Mouse (Mus musculus) liver, postnatal 0 days (tissue): ENCODE measurements around the gene Cd164l2. TPM values are rescaled to one million over a fixed set of nuclear protein-coding genes. Genes with fewer than 3 reads are reported as not detected.
A peak's percentile ranks its signal among the peaks of the same experiment; 100 is the strongest.

Experiments
- ATAC-seq: fragments of 200-750 bp; cut with Nextera tagmentation; 2 replicates; pipeline ENCODE4 v1.8.0; 2017; ENCODE audit warnings: mild to moderate bottlenecking, moderate library complexity
- DNase-seq: peaks from one replicate; pipeline ENCODE4 v3.0.0-alpha.2; 2016
- H3K27ac ChIP-seq: fragments of 300-500 bp; sonication (generic); 2 replicates; pipeline ENCODE4 v1.5.1; 2014; ENCODE audit warnings: antibody characterized with exemption, moderate library complexity, mild to moderate bottlenecking, low read depth
- H3K27me3 ChIP-seq: fragments of 300-500 bp; sonication (generic); 2 replicates; pipeline ENCODE4 v1.6.1; 2014; ENCODE audit warnings: low read length, control low read depth, mixed read lengths; ENCODE audit not compliant: insufficient read depth
- H3K36me3 ChIP-seq: fragments of 300-500 bp; sonication (generic); replicated peaks from 2 replicates; pipeline ENCODE4 v1.6.1; 2014; ENCODE audit warnings: mild to moderate bottlenecking, control low read depth, low read length, moderate library complexity, mixed read lengths; ENCODE audit not compliant: insufficient read depth
- H3K4me1 ChIP-seq: fragments of 300-500 bp; sonication (generic); 2 replicates; pipeline ENCODE4 v1.6.1; 2014; ENCODE audit warnings: antibody characterized with exemption, mild to moderate bottlenecking, control low read depth; ENCODE audit not compliant: insufficient read depth
- H3K4me2 ChIP-seq: fragments of 300-500 bp; sonication (generic); 2 replicates; pipeline ENCODE4 v1.6.1; 2014; ENCODE audit warnings: low read depth, mild to moderate bottlenecking, low read length, moderate library complexity, mixed read lengths
- H3K4me3 ChIP-seq: fragments of 300-500 bp; sonication (generic); 2 replicates; pipeline ENCODE4 v1.5.1; 2014; ENCODE audit warnings: low read depth, low read length
- H3K9ac ChIP-seq: fragments of 300-500 bp; sonication (generic); replicated peaks from 2 replicates; pipeline ENCODE4 v1.6.1; 2014; ENCODE audit warnings: mild to moderate bottlenecking, moderate library complexity
- H3K9me3 ChIP-seq: fragments of 300-500 bp; sonication (generic); 2 replicates; pipeline ENCODE4 v1.6.1; 2016; ENCODE audit warnings: mild to moderate bottlenecking, control low read depth, low read length, mixed read lengths
- CTCF ChIP-seq: sonication (generic); IDR thresholded peaks from 2 replicates; pipeline ENCODE4 v1.5.1; 2016; ENCODE audit warnings: antibody characterized with exemption, low read depth
- EP300 ChIP-seq: IDR thresholded peaks from 2 replicates; pipeline ENCODE4 v1.6.1; 2016; ENCODE audit warnings: antibody characterized with exemption, low read depth, mild to moderate bottlenecking
- WGBS: fragments of 180-500 bp; shearing (Covaris S2); extraction: QIAGEN DNeasy Blood & Tissue Kit; methylation state at CpG from one replicate; pipeline ENCODE4 v1.1.7; 2014; ENCODE audit not compliant: insufficient replicate concordance; 5-methylcytosine and 5-hydroxymethylcytosine counted together
- polyA plus RNA-seq: library from polyadenylated mRNA; unstranded; fragments of >200 nt; fragmentation: Nextera tagmentation; extraction: Ambion mirVana; gene quantifications from 2 replicates; pipeline ENCODE4 v1.2.1, GENCODE M21; 2015

Cd164l2 gene
- polyA plus RNA-seq, 1 experiment from 2014 or later: 0.39 TPM

DNA sequence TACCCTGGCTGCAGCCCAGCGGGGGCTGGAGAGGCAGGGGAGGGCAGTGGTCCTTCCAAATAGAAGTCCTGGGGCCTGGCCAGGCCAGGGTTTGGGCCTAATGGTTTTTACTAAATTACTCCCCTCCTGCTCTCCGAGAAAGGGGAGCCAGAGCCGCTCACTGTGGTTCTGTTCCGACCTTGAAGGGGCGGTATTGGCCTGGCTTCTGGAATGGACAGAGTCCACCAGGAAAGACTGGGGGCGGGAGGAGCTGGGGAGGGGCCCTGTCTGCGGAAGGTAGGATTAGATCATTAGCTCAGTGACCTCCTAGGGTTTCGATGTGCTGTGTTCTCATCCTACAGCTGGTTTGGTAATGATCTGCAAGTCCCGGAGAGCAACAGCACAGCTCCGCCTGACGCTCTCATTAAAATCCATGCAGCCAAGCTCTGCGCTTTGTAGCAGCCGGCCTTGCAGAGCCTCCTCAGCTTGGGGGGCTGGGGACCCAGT, 14.1 kb upstream of the Cd164l2 start:
- Histone ChIP-seq H3K27me3 (no peaks in the 10 kb centered on the region), H3K36me3 (peaks cover 37% of the 10 kb centered on the region), H3K4me1 (peaks cover 27% of the 10 kb centered on the region), H3K9ac (0 out of 2 replicates have a peak overlapping the region, but pooled peaks have one; percentile 0), H3K4me3 (no peak overlapping the region), H3K9me3 (no peaks in the 10 kb centered on the region), H3K4me2 (no peak overlapping the region), H3K27ac (peak overlapping the region; percentile 60)
- ATAC-seq (peak; percentile 76), DNase-seq (peak; percentile 53)
- 65% methylated on average over 13 of the region's 13 CpGs for WGBS
- no peak for TF ChIP-seq EP300
- TF ChIP-seq CTCF: no peak

DNA sequence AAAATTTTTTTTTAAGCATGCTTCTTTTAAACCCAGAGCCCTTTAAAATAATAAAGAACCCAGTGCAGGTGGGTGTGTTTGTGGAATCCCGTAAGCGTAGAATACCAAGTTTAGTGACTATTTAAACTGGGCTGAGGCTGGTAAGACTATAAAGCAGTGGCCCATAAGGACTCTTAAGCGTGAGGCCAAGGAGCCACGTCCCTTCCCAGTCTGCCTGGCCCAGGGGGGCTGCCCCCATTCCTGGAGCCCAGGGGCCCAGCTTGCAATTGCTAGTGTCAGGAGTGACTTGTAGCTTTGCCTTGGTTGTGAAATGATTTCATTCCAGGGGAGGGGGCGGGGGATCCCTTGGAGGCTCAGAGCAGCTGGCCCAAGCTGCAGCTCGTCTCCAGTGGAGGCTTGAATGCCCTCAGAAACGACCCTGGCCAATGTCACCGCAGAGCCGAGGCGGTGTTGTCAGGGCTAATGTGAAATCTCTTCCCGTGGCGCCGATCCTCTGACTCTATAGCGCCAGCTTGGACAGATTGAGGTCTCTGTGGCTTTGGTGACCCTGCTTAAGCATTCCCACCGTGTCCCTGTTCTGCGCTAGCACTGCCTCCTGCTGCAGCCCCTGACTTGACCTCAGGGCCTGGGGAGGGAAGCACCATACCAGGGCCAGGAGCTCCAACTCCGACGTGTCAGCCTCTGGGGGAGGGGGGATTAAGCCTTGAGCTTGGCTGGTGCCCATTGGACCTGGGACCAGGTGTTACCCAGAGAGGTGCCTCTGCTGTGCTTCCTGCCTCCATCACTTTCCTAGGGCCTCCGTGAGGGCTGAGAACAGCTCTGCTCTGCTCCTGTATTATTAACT, 13.4 kb upstream of the Cd164l2 start:
- Histone ChIP-seq H3K4me2 (no peak overlapping the region), H3K4me3 (no peak overlapping the region), H3K9ac (no peak overlapping the region), H3K4me1 (peaks cover 27% of the 10 kb centered on the region), H3K27ac (peak overlapping the region; percentile 60; the same call in 1 of the 2 replicates), H3K27me3 (no peaks in the 10 kb centered on the region), H3K36me3 (peaks cover 33% of the 10 kb centered on the region), H3K9me3 (no peaks in the 10 kb centered on the region)
- no peak for DNase-seq
- TF ChIP-seq CTCF: no peak
- TF ChIP-seq EP300: no peak
- ATAC-seq: no peak
- WGBS: 60% methylated on average over 19 of the region's 19 CpGs

DNA sequence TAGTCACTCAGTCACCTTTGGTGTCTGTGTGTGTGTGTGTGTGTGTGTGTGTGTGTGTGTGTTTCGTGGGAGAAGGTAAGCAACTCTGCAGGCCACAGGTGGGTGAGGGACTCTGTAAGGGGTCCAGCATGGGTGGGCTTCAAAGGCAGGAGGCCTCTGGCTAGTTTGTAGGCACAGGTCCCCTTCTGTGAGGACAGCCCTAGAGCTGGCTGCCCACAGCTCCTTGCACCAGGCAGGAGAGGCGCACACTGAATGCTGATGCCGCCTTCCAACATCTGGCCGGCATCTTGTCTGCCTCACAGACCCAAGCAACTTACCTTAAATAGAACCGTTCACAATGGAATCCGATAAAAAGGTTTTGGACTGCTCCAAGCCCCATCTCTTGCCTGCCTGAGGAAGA, 12.2 kb upstream of the Cd164l2 start:
- WGBS: 79% methylated on average over 6 of the region's 6 CpGs
- Histone ChIP-seq H3K27ac (no peak overlapping the region), H3K36me3 (peaks cover 26% of the 10 kb centered on the region), H3K4me2 (no peak overlapping the region), H3K4me1 (peaks cover 27% of the 10 kb centered on the region), H3K4me3 (no peak overlapping the region), H3K9ac (no peak overlapping the region), H3K9me3 (no peaks in the 10 kb centered on the region), H3K27me3 (no peaks in the 10 kb centered on the region)
- TF ChIP-seq EP300 (no peak), CTCF (no peak)
- DNase-seq: no peak
- no peak for ATAC-seq

DNA sequence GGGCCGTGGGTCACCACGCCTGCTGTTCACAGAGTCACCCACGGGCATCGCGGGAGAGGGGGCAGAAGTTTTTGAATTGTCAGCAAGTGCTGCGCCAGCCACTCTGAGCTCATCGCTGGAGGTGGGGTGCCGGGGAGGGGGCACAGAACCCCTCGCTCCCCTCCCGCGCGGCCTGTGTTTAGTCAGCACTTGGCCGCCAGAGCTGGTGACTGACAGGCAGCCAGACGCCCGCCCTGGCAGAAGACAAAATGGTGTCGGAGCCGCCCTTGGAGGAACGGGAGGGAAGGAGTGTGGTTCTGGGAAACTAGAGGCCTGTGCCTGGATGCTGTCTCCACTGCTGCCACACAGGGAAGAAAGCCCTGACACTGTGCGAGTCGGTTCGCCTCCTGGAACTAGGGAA, 11.6 kb upstream of the Cd164l2 start:
- Histone ChIP-seq H3K4me1 (peaks cover 27% of the 10 kb centered on the region), H3K27ac (no peak overlapping the region)
- no peak for ATAC-seq

DNA sequence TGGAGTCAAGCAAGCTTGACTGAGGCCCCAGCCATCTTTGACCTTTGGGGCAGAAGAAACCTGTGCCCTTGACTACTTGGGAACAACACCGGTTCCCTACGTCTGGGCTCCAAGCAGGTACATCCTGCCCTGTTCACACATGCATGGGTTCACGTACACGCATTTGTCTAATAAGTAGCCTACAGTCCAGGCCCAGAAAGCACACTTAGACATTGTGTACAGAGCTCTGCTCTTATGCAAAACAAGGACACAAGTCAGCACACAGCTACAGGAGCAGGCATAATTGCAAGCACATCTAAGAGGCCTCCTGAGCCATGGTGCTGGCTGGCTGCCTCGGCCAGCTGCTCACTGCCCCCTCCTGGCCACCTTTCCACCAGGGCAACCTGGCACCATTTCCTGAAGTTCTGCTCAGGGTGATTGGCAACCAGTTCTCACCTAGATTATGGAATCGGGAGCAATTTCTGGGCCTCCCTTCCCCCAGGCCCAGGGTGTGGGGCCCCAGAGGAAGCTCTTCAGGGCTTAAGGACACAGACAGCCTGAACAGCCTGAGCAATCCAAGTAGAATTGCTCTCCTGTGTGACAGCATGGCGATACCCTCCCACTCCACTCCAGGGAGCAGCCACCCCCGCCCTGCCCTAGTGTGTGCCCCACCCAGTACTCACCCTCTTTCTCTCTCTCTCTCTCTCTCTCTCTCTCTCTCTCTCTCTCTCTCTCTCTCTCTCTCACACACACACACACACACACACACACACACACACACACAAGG, 10.7 kb upstream of the Cd164l2 start:
- TF ChIP-seq EP300: no peak
- peak; percentile 84 for TF ChIP-seq CTCF
- Histone ChIP-seq H3K4me1 (peaks cover 27% of the 10 kb centered on the region), H3K27ac (0 out of 2 replicates have a peak overlapping the region, but pooled peaks have one; percentile 23), H3K9me3 (no peaks in the 10 kb centered on the region), H3K4me3 (no peak overlapping the region), H3K27me3 (no peaks in the 10 kb centered on the region), H3K9ac (no peak overlapping the region), H3K36me3 (peaks cover 11% of the 10 kb centered on the region), H3K4me2 (no peak overlapping the region)
- ATAC-seq (peak; percentile 45), DNase-seq (peak; percentile 74)
- 61% methylated on average over 8 of the region's 8 CpGs for WGBS

More for the DNA sequence above, 11.6 kb upstream of the Cd164l2 start:
- 67% methylated on average over 21 of the region's 21 CpGs for WGBS
- no peaks in the 10 kb centered on the region for H3K9me3 ChIP-seq
- no peak overlapping the region for H3K4me3 ChIP-seq
- peaks cover 20% of the 10 kb centered on the region for H3K36me3 ChIP-seq
- H3K9ac ChIP-seq: no peak overlapping the region
- H3K4me2 ChIP-seq: no peak overlapping the region
- no peak for DNase-seq
- no peak for TF ChIP-seq CTCF
- TF ChIP-seq EP300: no peak
- H3K27me3 ChIP-seq: no peaks in the 10 kb centered on the region

DNA sequence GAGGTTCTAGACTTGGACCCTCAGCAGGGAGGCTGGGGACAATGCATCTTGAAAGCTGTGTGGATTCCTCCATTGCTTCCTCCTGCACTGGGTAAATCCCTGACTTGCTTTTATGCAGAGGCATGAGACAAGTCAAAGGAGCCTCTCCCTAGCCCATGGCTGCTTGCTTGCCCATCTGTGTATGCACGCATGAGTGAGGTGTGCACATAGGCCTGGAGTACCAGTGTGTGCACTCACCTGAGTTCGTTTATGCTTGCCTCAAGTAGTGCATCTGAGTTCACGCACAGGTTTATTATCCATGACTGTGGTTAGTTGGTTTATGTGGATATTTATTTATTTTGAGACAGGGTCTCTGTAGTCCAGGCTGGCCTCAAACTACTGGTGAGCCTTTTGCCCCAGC, 9.7 kb upstream of the Cd164l2 start:
- TF ChIP-seq CTCF (no peak), EP300 (no peak)
- 84% methylated on average over 3 of the region's 3 CpGs for WGBS

More for the DNA sequence above, 9.7 kb upstream of the Cd164l2 start:
- no peaks in the 10 kb centered on the region for H3K27me3 ChIP-seq
- H3K4me2 ChIP-seq: no peak overlapping the region
- H3K4me1 ChIP-seq: peaks cover 25% of the 10 kb centered on the region
- H3K4me3 ChIP-seq: no peak overlapping the region
- ATAC-seq (no peak), DNase-seq (no peak)
- no peak overlapping the region for H3K9ac ChIP-seq
- 0 out of 2 replicates have a peak, but pooled peaks cover 2% of the 10 kb centered on the region for H3K36me3 ChIP-seq
- no peaks in the 10 kb centered on the region for H3K9me3 ChIP-seq
- H3K27ac ChIP-seq: no peak overlapping the region
